Mouse (Mus musculus) urinary bladder, postnatal 0 days (tissue): ENCODE measurements around the gene Nkapd1. TPM values are rescaled to one million over a fixed set of nuclear protein-coding genes. Genes with fewer than 3 reads are reported as not detected.

ENCODE experiments used
- polyA plus RNA-seq: library from polyadenylated mRNA; unstranded; fragments of >200 nt; fragmentation: Nextera tagmentation; extraction: Ambion mirVana; gene quantifications from 2 replicates; pipeline ENCODE4 v1.2.1, GENCODE M21; 2015

Gene Nkapd1
- 12.5 and 14.8 TPM in 2 replicates for polyA plus RNA-seq

GRCm38 (mm10) chr9:50616766-50617603 lies at the start of gene Nkapd1, which contains the start of gene Pih1d2:
Gene Nkapd1, minus strand, starts transcription at chr9:50617464.
Gene Pih1d2, plus strand, starts transcription at chr9:50617321.

GRCm38 (mm10) chr9:50659392-50660217 lies 42.3 kb upstream of the Nkapd1 start, which contains the start of gene Dlat:
Gene Dlat, minus strand, starts transcription at chr9:50659780.

GRCm38 (mm10) chr9:50603189-50603997 lies 13.9 kb downstream of the Nkapd1 start, which contains the start of the genes Sdhd and Timm8b:
Gene Sdhd, minus strand, starts transcription at chr9:50603812.
Gene Timm8b, plus strand, starts transcription at chr9:50603910.

GRCm38 (mm10) chr9:50561145-50561917 lies 55.9 kb downstream of the Nkapd1 start, which contains the start of gene Tex12:
Gene Tex12, minus strand, starts transcription at chr9:50561325.

Other genes starting within 250 kb of the Nkapd1 start
- gene Plet1, start 122.9 kb downstream of the Nkapd1 start, polyA plus RNA-seq = 85.3 and 90.0 TPM in 2 replicates
- 64.4 and 72.6 TPM in 2 replicates for gene Pts, start 88.7 kb downstream of the Nkapd1 start, polyA plus RNA-seq
- 7.4 and 9.4 TPM in 2 replicates for gene Il18, start 62.6 kb downstream of the Nkapd1 start, polyA plus RNA-seq
- gene Bco2, start 62.3 kb downstream of the Nkapd1 start, polyA plus RNA-seq = 0.15 and 0.30 TPM in 2 replicates
- not detected in 2 replicates for gene Tex12, start 56.1 kb downstream of the Nkapd1 start, polyA plus RNA-seq
- 283 and 294 TPM in 2 replicates for gene Sdhd, start 13.7 kb downstream of the Nkapd1 start, polyA plus RNA-seq
- gene Timm8b, start 13.6 kb downstream of the Nkapd1 start, polyA plus RNA-seq = 213 and 221 TPM in 2 replicates
- gene Pih1d2, start 143 bp downstream of the Nkapd1 start, polyA plus RNA-seq = 1.5 and 1.8 TPM in 2 replicates
- gene Dlat, start 42.3 kb upstream of the Nkapd1 start, polyA plus RNA-seq = 36.8 and 50.7 TPM in 2 replicates
- gene Dixdc1, start 122.1 kb upstream of the Nkapd1 start, polyA plus RNA-seq = 4.4 and 5.5 TPM in 2 replicates
- gene 2310030G06Rik, start 129.1 kb upstream of the Nkapd1 start, polyA plus RNA-seq = 8.0 and 8.8 TPM in 2 replicates
- gene Cryab, start 133.9 kb upstream of the Nkapd1 start, polyA plus RNA-seq = 377 and 452 TPM in 2 replicates
- 50.8 and 52.8 TPM in 2 replicates for gene Hspb2, start 134.9 kb upstream of the Nkapd1 start, polyA plus RNA-seq
- 7.0 and 7.4 TPM in 2 replicates for gene Fdxacb1, start 150.8 kb upstream of the Nkapd1 start, polyA plus RNA-seq
- gene Alg9, start 157.6 kb upstream of the Nkapd1 start, polyA plus RNA-seq = 19.1 and 20.0 TPM in 2 replicates
- gene 1110032A03Rik, start 158.1 kb upstream of the Nkapd1 start, polyA plus RNA-seq = 31.9 and 33.0 TPM in 2 replicates
- 21.8 and 23.2 TPM in 2 replicates for gene Ppp2r1b, start 227.8 kb upstream of the Nkapd1 start, polyA plus RNA-seq